Mouse (Mus musculus) myocyte (in vitro differentiated cells): Measurements from ENCODE around the gene Ryr2.

Experiments used
- CEBPB ChIP-seq: IDR thresholded peaks from 2 replicates; pipeline ENCODE4 v1.6.1; 2011; ENCODE audit warnings: mild to moderate bottlenecking, moderate library complexity; ENCODE audit not compliant: poor library complexity, insufficient read depth, severe bottlenecking
- E2F4 ChIP-seq: IDR thresholded peaks from one replicate; pipeline ENCODE4 v1.6.1; 2011; ENCODE audit warnings: mild to moderate bottlenecking, control low read depth, moderate library complexity; ENCODE audit not compliant: insufficient read depth
- MAX ChIP-seq: IDR thresholded peaks from one replicate; pipeline ENCODE4 v1.6.1; 2011; ENCODE audit warnings: low read depth, mild to moderate bottlenecking, control low read depth
- MYOD1 ChIP-seq, 3 experiments: IDR thresholded peaks; one replicate each; pipeline ENCODE4 v1.6.1; 2011; ENCODE audit warnings: control low read depth in 2 of 3, low read depth in 2 of 3, mild to moderate bottlenecking in 2 of 3, moderate library complexity in 1 of 3; ENCODE audit not compliant: insufficient read length in 2 of 3, control insufficient read depth in 1 of 3
- MYOG ChIP-seq, 3 experiments: IDR thresholded peaks; one replicate each; pipeline ENCODE4 v1.6.1; 2011; ENCODE audit warnings: control low read depth in 2 of 3, low read depth in 2 of 3, mild to moderate bottlenecking in 2 of 3; ENCODE audit not compliant: insufficient read length in 2 of 3, control insufficient read depth in 1 of 3, insufficient read depth in 1 of 3
- POLR2A ChIP-seq: IDR thresholded peaks from one replicate; pipeline ENCODE4 v1.6.1; 2011; ENCODE audit warnings: low read depth, mild to moderate bottlenecking, control low read depth, moderate library complexity; ENCODE audit not compliant: insufficient read length
- POLR2AphosphoS2 ChIP-seq: IDR thresholded peaks from one replicate; pipeline ENCODE4 v1.6.1; 2011; ENCODE audit warnings: low read depth, control low read depth; ENCODE audit not compliant: insufficient read length
- REST ChIP-seq: IDR thresholded peaks from one replicate; pipeline ENCODE4 v1.6.1; 2011; ENCODE audit warnings: mild to moderate bottlenecking, control low read depth, moderate library complexity; ENCODE audit not compliant: insufficient read depth, insufficient read length
- TCF12 ChIP-seq: IDR thresholded peaks from one replicate; pipeline ENCODE4 v1.6.1; 2011; ENCODE audit warnings: mild to moderate bottlenecking, control low read depth; ENCODE audit not compliant: poor library complexity, insufficient read depth, severe bottlenecking
- TCF3 ChIP-seq: IDR thresholded peaks from one replicate; pipeline ENCODE4 v1.6.1; 2011; ENCODE audit warnings: low read depth, control low read depth; ENCODE audit not compliant: insufficient read length
- USF1 ChIP-seq: IDR thresholded peaks from one replicate; pipeline ENCODE4 v1.6.1; 2011; ENCODE audit warnings: low read depth, mild to moderate bottlenecking, control low read depth, moderate library complexity

DNA sequence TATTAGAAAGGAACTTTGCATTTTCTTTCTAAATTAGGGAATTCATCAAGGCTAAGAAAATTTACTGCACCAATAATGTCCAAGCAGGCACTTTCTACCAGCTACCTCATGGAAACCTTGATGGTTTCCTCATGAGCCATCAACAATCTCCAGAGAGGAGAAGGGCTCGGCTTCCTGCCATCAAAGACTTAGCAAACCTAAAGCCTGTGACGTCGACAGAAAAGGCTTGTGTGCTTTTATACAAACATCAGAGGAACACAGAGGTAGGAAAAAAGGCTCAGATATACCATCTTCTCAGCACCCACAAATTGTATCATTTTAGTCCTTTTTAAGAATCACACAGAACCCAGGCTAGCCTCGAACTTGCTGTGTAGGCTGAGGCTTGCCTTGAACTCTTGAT, 148.5 kb downstream of the Ryr2 start:
- TF ChIP-seq POLR2A (no peak), E2F4 (no peak), TCF12 (no peak), REST (no peak), CEBPB (no peak), TCF3 (no peak), MYOD1 (IDR thresholded peaks at IDR 0.05; ENCODE audit: control insufficient read depth in 1 of 3, insufficient read length in 2 of 3, low read depth in 2 of 3) (no peak), USF1 (no peak), MAX (no peak), MYOG (IDR thresholded peaks at IDR 0.05; ENCODE audit: control insufficient read depth in 1 of 3, insufficient read depth in 1 of 3, insufficient read length in 2 of 3, low read depth in 2 of 3) (no peak), POLR2AphosphoS2 (no peak)
